Mouse (Mus musculus) heart, postnatal 10 days (tissue): ENCODE measurements at regions not wholly inside any gene's neighbourhood (a gene's known extent, or its start where the extent isn't known, plus 50 kb on each side); places are given as distances from the start of the nearest gene placed in this dataset.
"Not testable (repeated sequence)": the region's sequence is repeated elsewhere in the genome, so short reads cannot be mapped to it uniquely, and the experiment has no call there.

Source experiments
- DNase-seq, 2 experiments: peaks; one replicate each; pipeline ENCODE4 v3.0.0; 2021
- intact Hi-C: fragments of 180-260 bp; cut with DNase I; formaldehyde crosslinking; loops from one replicate; pipeline ENCODE4 v1.15.1; 2025

DNA sequence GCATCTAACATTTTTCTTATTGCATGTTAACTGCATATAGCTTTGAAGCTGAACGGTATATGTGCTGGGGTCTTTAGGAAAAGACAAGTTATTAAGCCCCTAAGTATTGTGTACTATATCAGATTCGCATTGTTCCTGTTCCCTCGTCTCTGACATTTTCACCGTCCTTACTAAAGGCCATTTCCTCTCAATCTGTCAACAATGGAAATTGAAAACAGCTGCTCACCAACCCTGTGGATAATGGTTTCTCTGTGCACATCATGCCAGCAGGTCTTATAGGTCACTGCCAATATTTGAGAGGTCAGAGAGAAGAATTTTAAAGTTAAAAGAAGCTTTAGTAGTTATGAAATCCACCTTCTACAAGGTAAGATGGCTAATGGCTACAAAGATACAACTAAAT is 797.4 kb upstream of the Impad1 start:
- DNase-seq = peak; percentile 5 to 13
- intact Hi-C loops = no loop called here

GRCm38 (mm10) chr4:5587465-5587864 is 794.3 kb upstream of the Impad1 start:
- intact Hi-C loops = no loop called here

GRCm38 (mm10) chr4:5585205-5585604 is 792.0 kb upstream of the Impad1 start:
- intact Hi-C loops = no loop called here
- DNase-seq = no peak

More at GRCm38 (mm10) chr4:5587465-5587864, 794.3 kb upstream of the Impad1 start:
- DNase-seq = no peak

GRCm38 (mm10) chr4:5583989-5584677 is 791.0 kb upstream of the Impad1 start:
- peak; percentile 70 to 73 for DNase-seq
- intact Hi-C loops = no loop called here

DNA sequence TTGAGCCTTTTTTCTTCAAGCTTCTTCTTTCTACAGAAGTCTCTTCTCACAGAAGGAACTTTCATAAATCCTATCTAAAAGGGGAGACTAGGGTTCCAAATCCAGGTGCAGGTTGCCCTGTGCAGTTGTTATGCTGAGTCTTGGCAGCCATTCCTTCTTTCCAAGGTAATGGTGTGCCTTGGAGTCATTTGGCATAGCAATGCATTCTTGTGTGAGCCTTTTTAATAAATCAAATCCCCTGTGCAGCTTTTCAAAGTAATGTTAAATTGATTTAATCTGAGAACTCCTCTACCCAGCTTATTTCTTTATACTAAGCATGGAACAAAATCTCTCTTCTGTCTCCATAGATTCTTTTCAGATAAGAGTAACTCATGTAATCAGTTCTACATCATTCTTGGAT is 774.9 kb upstream of the Impad1 start:
- intact Hi-C loops = no loop called here
- no peak for DNase-seq

- DNase-seq = peak; percentile 27 to 49
- intact Hi-C loops = no loop called here
Observed at GRCm38 (mm10) chr4:5560001-5560657, 767.0 kb upstream of the Impad1 start.

DNA sequence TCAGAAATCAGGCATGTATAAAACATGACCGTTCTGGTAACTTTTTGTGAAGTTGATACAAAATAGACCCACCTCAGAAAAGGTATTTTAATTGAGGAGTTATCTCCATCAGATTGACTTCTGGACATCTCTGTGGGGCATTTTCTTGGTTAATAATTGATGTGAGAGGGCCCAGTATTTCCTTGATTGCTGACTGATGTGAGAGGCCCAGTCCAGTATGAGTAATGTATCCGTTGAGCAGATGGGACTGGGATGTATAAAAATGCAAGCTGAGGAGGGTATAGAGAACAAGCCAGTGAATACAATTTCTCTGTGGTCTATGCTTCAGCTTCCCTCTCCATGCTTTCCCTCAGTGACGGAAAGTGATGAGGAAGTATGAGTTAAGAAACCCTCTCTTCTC is 747.0 kb upstream of the Impad1 start:
- intact Hi-C loops = no loop called here
- DNase-seq = no peak

DNA sequence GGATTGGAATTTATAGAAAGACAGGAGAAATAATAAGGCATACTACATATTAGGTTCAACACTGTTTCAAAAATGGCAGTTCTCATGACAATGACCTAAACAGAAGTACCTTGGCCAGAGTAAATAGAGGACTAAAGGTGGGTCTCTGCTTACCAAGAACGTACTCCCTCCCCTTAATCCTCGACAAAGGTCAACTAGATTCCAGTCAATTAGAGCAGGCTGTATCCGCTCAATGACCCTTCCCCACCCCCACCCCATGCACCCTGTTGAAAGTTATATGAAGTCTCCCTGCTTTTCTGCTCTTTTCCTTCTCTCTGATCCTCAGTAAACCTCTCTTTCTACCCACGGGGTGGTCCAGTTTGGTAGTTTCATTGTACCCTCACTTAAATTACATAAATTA is 737.3 kb upstream of the Impad1 start:
- no peak for DNase-seq
- intact Hi-C loops = no loop called here

- intact Hi-C loops = no loop called here
- DNase-seq = no peak
Observed at GRCm38 (mm10) chr4:5518522-5518921, 725.4 kb upstream of the Impad1 start.

DNA sequence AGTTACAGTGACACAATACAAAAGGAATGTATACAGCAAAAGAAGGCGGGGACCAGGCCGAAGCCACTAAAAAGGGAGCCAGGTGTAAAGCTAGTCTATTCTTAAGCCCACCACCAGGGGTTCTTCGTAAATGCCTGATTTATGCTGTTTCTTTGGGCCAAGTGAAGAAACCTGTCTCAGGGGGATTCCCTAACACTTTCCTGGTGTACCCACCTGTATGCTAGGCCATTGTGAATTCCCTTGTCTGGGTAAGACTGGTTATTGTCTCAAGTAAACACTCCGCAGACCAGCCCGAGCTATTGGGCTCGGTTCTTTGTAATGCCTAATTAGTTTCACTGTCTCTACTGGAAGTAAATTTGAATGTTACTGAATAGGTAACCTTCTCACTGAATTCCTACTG is 722.3 kb upstream of the Impad1 start:
- DNase-seq, intact Hi-C loops: not testable (repeated sequence)

GRCm38 (mm10) chr4:5511743-5512142 is 718.6 kb upstream of the Impad1 start:
- intact Hi-C loops = no loop called here
- no peak for DNase-seq

DNA sequence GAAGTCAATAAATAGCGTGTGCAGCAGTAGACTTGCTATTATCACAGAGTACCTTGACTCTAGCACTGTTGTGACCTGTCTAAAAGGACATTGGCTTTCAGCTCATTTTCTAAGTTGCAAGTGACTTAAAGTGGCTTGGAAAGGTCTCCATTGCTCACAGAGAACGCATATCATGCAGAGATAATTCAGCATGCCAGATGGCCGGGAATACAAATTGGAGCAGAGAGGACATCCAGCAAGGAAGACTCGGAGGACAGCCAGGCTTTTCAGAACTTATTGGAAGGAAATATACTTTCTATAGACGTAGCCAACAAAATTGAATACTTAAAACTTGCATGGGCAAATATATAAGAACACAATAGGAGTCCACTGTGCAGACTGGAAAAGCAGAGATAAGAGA is 716.2 kb upstream of the Impad1 start:
- peak; percentile 2 to 7 for DNase-seq
- intact Hi-C loops = no loop called here

DNA sequence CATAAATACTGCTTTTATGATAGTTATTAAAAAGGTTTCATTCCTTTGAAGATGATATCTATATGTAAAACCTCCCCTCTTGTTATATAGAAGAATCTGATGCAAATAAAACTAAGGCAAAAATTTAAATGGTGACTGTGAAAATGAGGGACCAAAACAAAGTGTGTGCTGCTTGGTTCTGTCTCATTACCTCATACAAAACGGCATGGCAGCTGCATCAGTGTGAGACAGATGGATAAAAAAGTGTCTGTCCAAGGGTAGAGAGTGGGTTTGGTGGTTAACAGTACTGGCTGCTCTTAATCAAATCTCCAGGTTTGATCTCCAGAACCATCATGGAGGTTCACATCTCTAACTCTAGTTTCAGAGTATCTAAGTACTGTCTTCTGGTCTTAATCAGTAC is 701.9 kb upstream of the Impad1 start:
- DNase-seq = no peak
- intact Hi-C loops = no loop called here

GRCm38 (mm10) chr4:5494072-5495000 is 701.2 kb upstream of the Impad1 start:
- intact Hi-C loops = no loop called here

DNA sequence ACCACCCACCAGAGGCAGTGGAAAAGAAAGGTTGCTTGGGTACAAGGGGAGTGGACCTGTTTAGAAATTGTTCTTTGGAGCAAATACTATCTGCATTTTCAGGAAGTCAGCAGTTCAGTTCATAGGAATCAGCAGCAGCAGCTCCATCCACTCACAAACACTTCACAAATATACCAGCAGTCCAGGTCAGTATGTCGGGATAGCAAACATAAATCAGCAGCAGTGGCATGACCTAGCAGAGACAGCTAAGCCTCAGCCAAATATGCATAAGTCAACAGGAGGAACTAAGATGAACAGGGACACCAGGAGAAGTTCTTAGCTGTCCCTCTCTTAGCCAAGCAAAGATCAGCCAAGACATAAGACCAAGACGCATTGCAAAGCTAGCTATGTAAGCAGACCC is 693.6 kb upstream of the Impad1 start:
- no peak for DNase-seq
- intact Hi-C loops = no loop called here

More at GRCm38 (mm10) chr4:5494072-5495000, 701.2 kb upstream of the Impad1 start:
- no peak for DNase-seq

DNA sequence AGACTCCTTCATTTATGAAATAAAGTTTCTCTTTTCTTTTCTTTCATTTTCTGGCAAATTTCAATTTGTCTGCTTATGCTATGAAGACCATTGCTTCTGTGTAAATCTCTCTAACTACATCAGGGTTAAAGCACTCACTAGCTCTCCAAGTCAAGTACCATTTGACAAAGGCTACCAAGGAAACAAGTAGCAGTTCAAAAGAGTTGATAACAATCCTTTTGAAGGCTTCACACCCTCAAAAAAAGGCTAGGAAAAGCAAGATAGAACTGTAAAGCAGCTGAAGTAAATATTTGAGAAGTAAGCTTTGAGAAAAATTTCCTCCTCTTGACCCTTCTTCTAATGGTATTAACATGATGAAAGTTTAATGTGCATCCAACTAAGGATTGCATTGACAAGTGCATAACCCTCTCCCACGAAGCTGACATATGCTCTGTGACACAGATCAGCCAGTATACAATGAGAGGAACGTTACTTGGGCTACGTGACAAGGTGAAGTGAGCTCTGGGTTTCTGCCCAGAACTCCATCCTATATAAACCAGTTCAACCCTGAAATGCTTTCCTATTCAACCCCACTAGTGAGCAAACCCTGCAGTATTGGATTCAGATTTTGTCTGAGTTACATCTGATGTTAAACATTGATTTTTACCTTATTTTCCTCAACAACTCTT is 678.9 kb upstream of the Impad1 start:
- intact Hi-C loops = no loop called here
- no peak for DNase-seq

GRCm38 (mm10) chr4:5459028-5459695 is 666.0 kb upstream of the Impad1 start:
- DNase-seq = no peak
- intact Hi-C loops = no loop called here

DNA sequence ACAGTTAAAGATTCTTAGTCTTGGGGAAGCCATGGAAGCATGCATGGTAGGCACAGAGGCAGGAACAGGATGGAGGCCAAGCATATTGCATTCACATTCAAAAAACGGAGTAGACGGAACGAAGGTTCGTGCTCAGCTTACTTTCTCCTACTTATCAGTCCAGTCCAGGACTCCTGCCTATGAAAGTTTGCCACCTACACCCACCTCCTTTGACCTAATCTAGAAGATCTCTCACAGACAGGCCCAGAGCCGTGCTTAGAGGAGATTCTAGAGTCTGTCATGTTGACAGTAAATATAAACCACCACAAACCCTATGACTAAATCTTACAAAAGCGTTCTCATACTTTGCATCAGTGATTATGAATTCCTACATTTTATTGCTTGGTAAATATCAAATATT is 657.3 kb upstream of the Impad1 start:
- intact Hi-C loops = no loop called here

DNA sequence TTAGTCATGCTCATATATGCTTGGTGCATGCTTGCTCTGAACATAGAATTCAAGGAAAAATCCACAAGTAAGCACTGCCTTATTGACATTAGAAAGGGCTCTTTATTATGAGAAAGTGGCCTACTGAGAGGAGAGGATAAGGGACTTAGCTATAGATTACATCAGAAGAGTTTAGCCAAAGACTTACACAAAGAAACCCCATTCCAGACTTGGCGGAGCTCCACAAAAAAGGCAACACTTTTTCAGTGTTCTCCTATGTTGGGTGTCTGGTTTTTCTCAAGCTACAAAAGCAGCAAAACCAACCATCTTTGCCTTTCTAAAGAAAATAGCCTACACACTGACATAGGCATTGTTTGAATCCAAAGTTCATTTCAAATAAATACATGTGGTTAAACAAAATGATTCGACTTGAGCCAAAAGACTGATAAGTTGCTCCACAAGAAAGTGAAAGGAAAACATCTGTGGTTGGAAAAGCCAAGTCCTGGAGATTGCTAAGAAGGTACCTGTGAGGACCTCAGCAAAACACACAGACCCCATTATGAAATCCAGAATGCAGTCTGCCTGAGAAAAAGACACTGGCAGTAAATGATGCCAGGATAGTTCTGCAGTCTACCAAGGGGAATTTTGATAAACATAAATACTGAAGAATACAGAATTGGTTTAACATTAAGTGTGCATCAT is 648.3 kb upstream of the Impad1 start:
- DNase-seq = peak; percentile 6 to 10
- intact Hi-C loops = no loop called here

More for the DNA sequence above, 657.3 kb upstream of the Impad1 start:
- no peak for DNase-seq

DNA sequence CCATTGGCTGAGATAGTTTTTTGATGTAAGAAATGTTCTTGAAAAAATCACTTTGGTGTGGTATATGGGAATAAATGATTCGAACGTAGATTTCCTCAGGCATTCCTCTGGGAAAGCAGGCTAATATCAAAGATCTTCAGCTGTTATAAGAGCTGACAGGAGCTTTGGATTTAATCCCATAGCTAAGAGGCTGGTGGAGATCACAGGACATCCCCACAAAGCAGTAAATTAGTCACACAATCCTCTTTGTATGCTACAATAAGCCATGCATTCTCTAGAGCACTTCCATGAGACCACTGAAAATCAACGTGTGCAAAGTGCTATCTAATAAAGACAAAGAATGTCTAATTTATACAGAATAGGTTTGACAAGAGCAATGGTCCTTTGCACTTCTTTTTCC is 643.9 kb upstream of the Impad1 start:
- no peak for DNase-seq
- intact Hi-C loops = no loop called here
